Mouse (Mus musculus): ENCODE measurements at regions not wholly inside any gene's neighbourhood (a gene's known extent, or its start where the extent isn't known, plus 50 kb on each side); places are given as distances from the start of the nearest gene placed in this dataset.

DNA sequence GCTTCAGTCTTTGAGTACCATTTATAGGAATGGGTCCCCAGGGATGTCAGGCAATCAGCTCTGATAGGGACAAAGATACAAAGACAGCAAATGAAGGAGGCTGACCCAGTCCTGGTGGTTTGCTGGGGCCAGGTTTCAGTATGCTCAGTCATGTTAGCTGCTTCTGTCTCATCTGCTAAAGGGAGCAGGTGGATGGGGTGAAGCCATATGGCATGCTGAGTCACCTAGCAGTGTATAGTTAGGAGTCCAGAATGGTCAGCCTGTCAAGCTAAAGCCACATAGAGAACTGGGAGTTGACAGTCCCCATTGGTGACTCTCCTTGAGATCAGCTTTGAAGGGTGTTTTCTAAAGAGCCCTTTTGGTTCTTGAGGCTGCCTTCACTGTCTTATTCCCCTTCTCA is 139.4 kb downstream of the Gm15262 start:
- peak; percentile 12 to 34 for DNase-seq

GRCm38 (mm10) chrX:161428012-161428411 is 140.8 kb downstream of the Gm15262 start:
- peak in 1 of 2 experiments; percentile 6 for DNase-seq

DNA sequence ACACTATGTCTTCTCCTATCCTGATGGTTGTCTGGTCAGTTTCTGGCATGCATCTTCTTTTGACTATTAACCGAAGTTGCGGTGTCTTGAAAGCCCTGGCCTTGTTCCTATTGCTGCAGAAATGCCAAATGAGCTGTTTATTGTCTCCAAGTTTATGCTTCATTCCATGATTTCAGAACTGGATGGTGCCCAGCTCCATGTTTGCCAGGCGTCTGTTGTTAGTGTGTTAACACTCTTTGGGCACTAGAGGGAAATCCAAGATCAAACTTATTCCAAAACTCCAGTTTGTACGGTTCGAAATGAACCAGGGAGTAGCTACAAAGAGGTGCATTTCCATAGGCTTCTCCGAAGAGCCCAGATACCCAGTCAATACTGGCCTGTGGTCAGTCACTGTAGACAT is 148.1 kb downstream of the Gm15262 start:
- peak; percentile 36 to 55 for DNase-seq
